Mouse (Mus musculus): Measurements from ENCODE around the gene Cngb1. TPM values are rescaled to one million over a fixed set of nuclear protein-coding genes. Genes with fewer than 3 reads are reported as not detected.
A peak's percentile ranks its signal among the peaks of the same experiment; 100 is the strongest.
"Not testable (repeated sequence)": the region's sequence is repeated elsewhere in the genome, so short reads cannot be mapped to it uniquely, and the experiment has no call there.

The Cngb1 gene
- polyA plus RNA-seq, 1 experiment from 2014 or later: 0.32 TPM

- not testable (repeated sequence) for H3K4me3 ChIP-seq (ENCODE audit: low read depth, low read length); H3K4me1 ChIP-seq (ENCODE audit: control insufficient read depth, insufficient read depth, low read length); H3K27me3 ChIP-seq (ENCODE audit: control insufficient read depth, insufficient read depth, low read length); H3K9ac ChIP-seq (replicated peaks; ENCODE audit: low read length); DNase-seq (ENCODE audit: low spot score); H3K36me3 ChIP-seq (replicated peaks; ENCODE audit: control insufficient read depth, insufficient read depth, low read depth, low read length); ATAC-seq (replicated peaks; ENCODE audit: insufficient number of reproducible peaks, low FRiP score, low TSS enrichment, low read depth); H3K27ac ChIP-seq (replicated peaks; ENCODE audit: low read depth, low read length); H3K9me3 ChIP-seq (replicated peaks; ENCODE audit: control insufficient read depth, low read length); H3K4me2 ChIP-seq (ENCODE audit: low read depth, low read length)
- WGBS: 94% methylated on average over 9 of the region's 9 CpGs
These were observed 76.3 kb downstream of the Cngb1 start for GRCm38 (mm10) chr8:95230086-95230485.

GRCm38 (mm10) chr8:95227151-95227468 lies 79.3 kb downstream of the Cngb1 start:
- Histone ChIP-seq H3K4me2 (ENCODE audit: low read depth, low read length) (no peak overlapping the region), H3K27ac (replicated peaks; ENCODE audit: low read depth, low read length) (no peak overlapping the region), H3K4me3 (ENCODE audit: low read depth, low read length) (no peak overlapping the region), H3K9ac (replicated peaks; ENCODE audit: low read length) (no peak overlapping the region), H3K4me1 (ENCODE audit: control insufficient read depth, insufficient read depth, low read length) (no peaks in the 10 kb centered on the region), H3K36me3 (replicated peaks; ENCODE audit: control insufficient read depth, insufficient read depth, low read depth, low read length) (no peaks in the 10 kb centered on the region), H3K27me3 (ENCODE audit: control insufficient read depth, insufficient read depth, low read length) (no peaks in the 10 kb centered on the region), H3K9me3 (replicated peaks; ENCODE audit: control insufficient read depth, low read length) (no peaks in the 10 kb centered on the region)
- 19% methylated on average over 2 of the region's 2 CpGs for WGBS
- no peak for DNase-seq (ENCODE audit: low spot score)
- no peak for ATAC-seq (replicated peaks; ENCODE audit: insufficient number of reproducible peaks, low FRiP score, low TSS enrichment, low read depth)

- peak; percentile 15 for DNase-seq (ENCODE audit: low spot score)
- no peaks in the 10 kb centered on the region for H3K4me1 ChIP-seq (ENCODE audit: control insufficient read depth, insufficient read depth, low read length)
- no peak overlapping the region for H3K9ac ChIP-seq (replicated peaks; ENCODE audit: low read length)
- no peak overlapping the region for H3K4me2 ChIP-seq (ENCODE audit: low read depth, low read length)
- WGBS: 46% methylated on average over 7 of the region's 7 CpGs
- H3K4me3 ChIP-seq (ENCODE audit: low read depth, low read length): no peak overlapping the region
- H3K9me3 ChIP-seq (replicated peaks; ENCODE audit: control insufficient read depth, low read length): no peaks in the 10 kb centered on the region
- H3K27ac ChIP-seq (replicated peaks; ENCODE audit: low read depth, low read length): no peak overlapping the region
- no peak for ATAC-seq (replicated peaks; ENCODE audit: insufficient number of reproducible peaks, low FRiP score, low TSS enrichment, low read depth)
- H3K36me3 ChIP-seq (replicated peaks; ENCODE audit: control insufficient read depth, insufficient read depth, low read depth, low read length): no peaks in the 10 kb centered on the region
- no peaks in the 10 kb centered on the region for H3K27me3 ChIP-seq (ENCODE audit: control insufficient read depth, insufficient read depth, low read length)
These were observed 79.9 kb downstream of the Cngb1 start for GRCm38 (mm10) chr8:95226251-95227150.

- Histone ChIP-seq H3K27ac (replicated peaks; ENCODE audit: low read depth, low read length) (no peak overlapping the region), H3K27me3 (ENCODE audit: control insufficient read depth, insufficient read depth, low read length) (no peaks in the 10 kb centered on the region), H3K4me2 (ENCODE audit: low read depth, low read length) (no peak overlapping the region), H3K9me3 (replicated peaks; ENCODE audit: control insufficient read depth, low read length) (no peaks in the 10 kb centered on the region), H3K36me3 (replicated peaks; ENCODE audit: control insufficient read depth, insufficient read depth, low read depth, low read length) (no peaks in the 10 kb centered on the region), H3K4me3 (ENCODE audit: low read depth, low read length) (no peak overlapping the region), H3K4me1 (ENCODE audit: control insufficient read depth, insufficient read depth, low read length) (no peaks in the 10 kb centered on the region), H3K9ac (replicated peaks; ENCODE audit: low read length) (no peak overlapping the region)
- DNase-seq (ENCODE audit: low spot score): no peak
- no peak for ATAC-seq (replicated peaks; ENCODE audit: insufficient number of reproducible peaks, low FRiP score, low TSS enrichment, low read depth)
- WGBS: 89% methylated on average over 5 of the region's 5 CpGs
These were observed 82.4 kb downstream of the Cngb1 start for GRCm38 (mm10) chr8:95223969-95224368.

- no peak for ATAC-seq (replicated peaks; ENCODE audit: insufficient number of reproducible peaks, low FRiP score, low TSS enrichment, low read depth)
- H3K4me2 ChIP-seq (ENCODE audit: low read depth, low read length): no peak overlapping the region
- no peak for DNase-seq (ENCODE audit: low spot score)
These were observed 85.3 kb downstream of the Cngb1 start for GRCm38 (mm10) chr8:95221045-95221444.

GRCm38 (mm10) chr8:95220571-95220998 lies 85.8 kb downstream of the Cngb1 start:
- Histone ChIP-seq H3K4me2 (ENCODE audit: low read depth, low read length) (no peak overlapping the region), H3K4me1 (ENCODE audit: control insufficient read depth, insufficient read depth, low read length) (no peaks in the 10 kb centered on the region), H3K27ac (replicated peaks; ENCODE audit: low read depth, low read length) (no peak overlapping the region), H3K9me3 (replicated peaks; ENCODE audit: control insufficient read depth, low read length) (no peaks in the 10 kb centered on the region), H3K4me3 (ENCODE audit: low read depth, low read length) (no peak overlapping the region), H3K36me3 (replicated peaks; ENCODE audit: control insufficient read depth, insufficient read depth, low read depth, low read length) (no peaks in the 10 kb centered on the region), H3K9ac (replicated peaks; ENCODE audit: low read length) (no peak overlapping the region), H3K27me3 (ENCODE audit: control insufficient read depth, insufficient read depth, low read length) (no peaks in the 10 kb centered on the region)
- no peak for ATAC-seq (replicated peaks; ENCODE audit: insufficient number of reproducible peaks, low FRiP score, low TSS enrichment, low read depth)
- WGBS: 47% methylated on average over 7 of the region's 7 CpGs
- DNase-seq (ENCODE audit: low spot score): no peak

More at GRCm38 (mm10) chr8:95221045-95221444, 85.3 kb downstream of the Cngb1 start:
- no peaks in the 10 kb centered on the region for H3K36me3 ChIP-seq (replicated peaks; ENCODE audit: control insufficient read depth, insufficient read depth, low read depth, low read length)
- H3K9ac ChIP-seq (replicated peaks; ENCODE audit: low read length): no peak overlapping the region
- no peak overlapping the region for H3K27ac ChIP-seq (replicated peaks; ENCODE audit: low read depth, low read length)
- H3K4me1 ChIP-seq (ENCODE audit: control insufficient read depth, insufficient read depth, low read length): no peaks in the 10 kb centered on the region
- WGBS: 41% methylated on average over 2 of the region's 2 CpGs
- H3K27me3 ChIP-seq (ENCODE audit: control insufficient read depth, insufficient read depth, low read length): no peaks in the 10 kb centered on the region
- H3K9me3 ChIP-seq (replicated peaks; ENCODE audit: control insufficient read depth, low read length): no peaks in the 10 kb centered on the region
- H3K4me3 ChIP-seq (ENCODE audit: low read depth, low read length): no peak overlapping the region

- no peak for DNase-seq (ENCODE audit: low spot score)
- Histone ChIP-seq H3K36me3 (replicated peaks; ENCODE audit: control insufficient read depth, insufficient read depth, low read depth, low read length) (no peaks in the 10 kb centered on the region), H3K4me3 (ENCODE audit: low read depth, low read length) (no peak overlapping the region), H3K9ac (replicated peaks; ENCODE audit: low read length) (no peak overlapping the region), H3K27ac (replicated peaks; ENCODE audit: low read depth, low read length) (no peak overlapping the region), H3K27me3 (ENCODE audit: control insufficient read depth, insufficient read depth, low read length) (no peaks in the 10 kb centered on the region), H3K4me1 (ENCODE audit: control insufficient read depth, insufficient read depth, low read length) (no peaks in the 10 kb centered on the region), H3K9me3 (replicated peaks; ENCODE audit: control insufficient read depth, low read length) (no peaks in the 10 kb centered on the region), H3K4me2 (ENCODE audit: low read depth, low read length) (no peak overlapping the region)
- 85% methylated on average over 8 of the region's 8 CpGs for WGBS
- no peak for ATAC-seq (replicated peaks; ENCODE audit: insufficient number of reproducible peaks, low FRiP score, low TSS enrichment, low read depth)
These were observed 86.8 kb downstream of the Cngb1 start for GRCm38 (mm10) chr8:95219623-95220022.

GRCm38 (mm10) chr8:95215709-95216360 lies 90.5 kb downstream of the Cngb1 start:
- DNase-seq (ENCODE audit: low spot score): no peak
- Histone ChIP-seq H3K27ac (replicated peaks; ENCODE audit: low read depth, low read length) (no peak overlapping the region), H3K9ac (replicated peaks; ENCODE audit: low read length) (no peak overlapping the region), H3K9me3 (replicated peaks; ENCODE audit: control insufficient read depth, low read length) (no peaks in the 10 kb centered on the region), H3K4me2 (ENCODE audit: low read depth, low read length) (no peak overlapping the region), H3K4me3 (ENCODE audit: low read depth, low read length) (no peak overlapping the region), H3K27me3 (ENCODE audit: control insufficient read depth, insufficient read depth, low read length) (no peaks in the 10 kb centered on the region), H3K4me1 (ENCODE audit: control insufficient read depth, insufficient read depth, low read length) (no peaks in the 10 kb centered on the region), H3K36me3 (replicated peaks; ENCODE audit: control insufficient read depth, insufficient read depth, low read depth, low read length) (no peaks in the 10 kb centered on the region)
- no peak for ATAC-seq (replicated peaks; ENCODE audit: insufficient number of reproducible peaks, low FRiP score, low TSS enrichment, low read depth)
- WGBS: 73% methylated on average over 11 of the region's 11 CpGs

Measured in embryonic facial prominence, embryonic 11.5 days (tissue).